Mouse (Mus musculus): ENCODE results near the gene Pnliprp2. TPM values are rescaled to one million over a fixed set of nuclear protein-coding genes. Genes with fewer than 3 reads are reported as not detected.

The Pnliprp2 gene
- polyA plus RNA-seq, 1 experiment from 2014 or later, result 0.48 TPM

GRCm38 (mm10) chr19:58751504-58751903 is 8.0 kb upstream of the Pnliprp2 start:
- 82% methylated on average over 2 of the region's 2 CpGs for WGBS
- H3K4me3 ChIP-seq, result no peak overlapping the region

GRCm38 (mm10) chr19:58758871-58759270 is 648 bp upstream of the Pnliprp2 start:
- Histone ChIP-seq H3K27ac (replicated peaks) (no peak overlapping the region), H3K4me2 (replicated peaks) (no peak overlapping the region), H3K9me3 (no peaks in the 10 kb centered on the region), H3K9ac (replicated peaks) (no peak overlapping the region), H3K36me3 (no peaks in the 10 kb centered on the region), H3K4me1 (peaks cover 5% of the 10 kb centered on the region), H3K4me3 (no peak overlapping the region), H3K27me3 (no peaks in the 10 kb centered on the region)
- WGBS, result 87% methylated on average over 4 of the region's 4 CpGs
- ATAC-seq (replicated peaks), result no peak

More at GRCm38 (mm10) chr19:58751504-58751903, 8.0 kb upstream of the Pnliprp2 start:
- no peak for ATAC-seq (replicated peaks)
- H3K4me1 ChIP-seq, result no peaks in the 10 kb centered on the region
- no peak overlapping the region for H3K4me2 ChIP-seq (replicated peaks)
- no peak overlapping the region for H3K9ac ChIP-seq (replicated peaks)
- no peaks in the 10 kb centered on the region for H3K36me3 ChIP-seq
- no peaks in the 10 kb centered on the region for H3K9me3 ChIP-seq
- H3K27me3 ChIP-seq, result no peaks in the 10 kb centered on the region
- no peak overlapping the region for H3K27ac ChIP-seq (replicated peaks)

- Histone ChIP-seq H3K9me3 (no peaks in the 10 kb centered on the region), H3K4me3 (no peak overlapping the region), H3K4me2 (replicated peaks) (no peak overlapping the region), H3K36me3 (no peaks in the 10 kb centered on the region), H3K27me3 (no peaks in the 10 kb centered on the region), H3K9ac (replicated peaks) (no peak overlapping the region), H3K27ac (replicated peaks) (peak overlapping the region; percentile 62), H3K4me1 (peaks cover 12% of the 10 kb centered on the region)
- peak; percentile 72 for ATAC-seq (replicated peaks)
- WGBS, result 35% methylated on average over 6 of the region's 6 CpGs
Observed at GRCm38 (mm10) chr19:58762316-58762715, 2.8 kb downstream of the Pnliprp2 start.

GRCm38 (mm10) chr19:58762848-58763541 is 3.5 kb downstream of the Pnliprp2 start:
- ATAC-seq (replicated peaks), result peak; percentile 89
- Histone ChIP-seq H3K36me3 (no peaks in the 10 kb centered on the region), H3K4me1 (peaks cover 16% of the 10 kb centered on the region), H3K4me3 (no peak overlapping the region), H3K4me2 (replicated peaks) (0 out of 2 replicates have a peak overlapping the region, but pooled peaks have one; percentile 3), H3K9ac (replicated peaks) (no peak overlapping the region), H3K27me3 (no peaks in the 10 kb centered on the region), H3K27ac (replicated peaks) (peak overlapping the region; percentile 84), H3K9me3 (no peaks in the 10 kb centered on the region)
- WGBS, result 14% methylated on average over 12 of the region's 12 CpGs

- Histone ChIP-seq H3K27ac (replicated peaks) (no peak overlapping the region), H3K9me3 (no peaks in the 10 kb centered on the region), H3K4me2 (replicated peaks) (no peak overlapping the region), H3K4me1 (peaks cover 16% of the 10 kb centered on the region), H3K9ac (replicated peaks) (no peak overlapping the region), H3K27me3 (no peaks in the 10 kb centered on the region), H3K4me3 (no peak overlapping the region), H3K36me3 (no peaks in the 10 kb centered on the region)
- no peak for ATAC-seq (replicated peaks)
- 2% methylated on average over 6 of the region's 6 CpGs for WGBS
Observed at GRCm38 (mm10) chr19:58767329-58767728, 7.8 kb downstream of the Pnliprp2 start.

- WGBS, result 79% methylated on average over 5 of the region's 5 CpGs
- no peaks in the 10 kb centered on the region for H3K27me3 ChIP-seq
Observed at GRCm38 (mm10) chr19:58776461-58776860, 16.9 kb downstream of the Pnliprp2 start.

GRCm38 (mm10) chr19:58781566-58781965 is 22.0 kb downstream of the Pnliprp2 start:
- Histone ChIP-seq H3K4me2 (replicated peaks) (no peak overlapping the region), H3K27ac (replicated peaks) (no peak overlapping the region), H3K4me1 (peaks cover 12% of the 10 kb centered on the region), H3K27me3 (no peaks in the 10 kb centered on the region), H3K9me3 (no peaks in the 10 kb centered on the region), H3K4me3 (no peak overlapping the region), H3K36me3 (no peaks in the 10 kb centered on the region), H3K9ac (replicated peaks) (no peak overlapping the region)
- ATAC-seq (replicated peaks), result no peak
- WGBS, result 22% methylated on average over 4 of the region's 4 CpGs

More at GRCm38 (mm10) chr19:58776461-58776860, 16.9 kb downstream of the Pnliprp2 start:
- Histone ChIP-seq H3K27ac (replicated peaks) (no peak overlapping the region), H3K4me1 (peaks cover 3% of the 10 kb centered on the region; the same call in 1 of the 2 replicates), H3K9me3 (no peaks in the 10 kb centered on the region), H3K36me3 (no peaks in the 10 kb centered on the region), H3K4me2 (replicated peaks) (no peak overlapping the region), H3K4me3 (no peak overlapping the region), H3K9ac (replicated peaks) (no peak overlapping the region)
- no peak for ATAC-seq (replicated peaks)

GRCm38 (mm10) chr19:58783938-58784337 is 24.4 kb downstream of the Pnliprp2 start:
- Histone ChIP-seq H3K27me3 (no peaks in the 10 kb centered on the region), H3K36me3 (no peaks in the 10 kb centered on the region), H3K9me3 (no peaks in the 10 kb centered on the region), H3K4me2 (replicated peaks) (no peak overlapping the region), H3K9ac (replicated peaks) (no peak overlapping the region), H3K27ac (replicated peaks) (no peak overlapping the region), H3K4me1 (peaks cover 17% of the 10 kb centered on the region), H3K4me3 (no peak overlapping the region)
- ATAC-seq (replicated peaks), result no peak
- 32% methylated on average over 7 of the region's 7 CpGs for WGBS

- ATAC-seq (replicated peaks), result peak; percentile 53
- WGBS, result 44% methylated on average over 11 of the region's 11 CpGs
- Histone ChIP-seq H3K27ac (replicated peaks) (peak overlapping the region; percentile 35), H3K9me3 (no peaks in the 10 kb centered on the region), H3K27me3 (no peaks in the 10 kb centered on the region), H3K4me3 (no peak overlapping the region), H3K4me1 (peaks cover 11% of the 10 kb centered on the region), H3K4me2 (replicated peaks) (no peak overlapping the region), H3K36me3 (no peaks in the 10 kb centered on the region), H3K9ac (replicated peaks) (no peak overlapping the region)
Observed at GRCm38 (mm10) chr19:58789194-58789593, 29.7 kb downstream of the Pnliprp2 start.

GRCm38 (mm10) chr19:58794284-58794683 is 34.8 kb downstream of the Pnliprp2 start, which contains the start of gene 1700019N19Rik:
Gene 1700019N19Rik, minus strand, starts transcription at chr19:58794461.
- Histone ChIP-seq H3K9me3 (no peaks in the 10 kb centered on the region), H3K4me3 (no peak within 1 kb of the TSS), H3K9ac (replicated peaks) (no peak within 1 kb of the TSS), H3K27ac (replicated peaks) (no peak within 1 kb of the TSS), H3K4me1 (peaks cover 8% of the 10 kb centered on the region), H3K36me3 (peaks cover 6% of the 10 kb centered on the region; the same call in 1 of the 2 replicates), H3K27me3 (no peaks in the 10 kb centered on the region), H3K4me2 (replicated peaks) (no peak within 1 kb of the TSS)
- ATAC-seq (replicated peaks), result no peak
- WGBS, result 58% methylated on average over 10 of the region's 10 CpGs

- Histone ChIP-seq H3K4me1 (0 out of 2 replicates have a peak, but pooled peaks cover 5% of the 10 kb centered on the region), H3K9me3 (no peaks in the 10 kb centered on the region), H3K27ac (replicated peaks) (no peak overlapping the region), H3K36me3 (peaks cover 11% of the 10 kb centered on the region; the same call in 1 of the 2 replicates), H3K27me3 (no peaks in the 10 kb centered on the region), H3K4me3 (no peak overlapping the region), H3K9ac (replicated peaks) (no peak overlapping the region), H3K4me2 (replicated peaks) (no peak overlapping the region)
- 57% methylated on average over 12 of the region's 12 CpGs for WGBS
- ATAC-seq (replicated peaks), result 0 out of 2 replicates have a peak, but pooled peaks have one; percentile 26
Observed at GRCm38 (mm10) chr19:58795114-58795669, 35.7 kb downstream of the Pnliprp2 start.

GRCm38 (mm10) chr19:58805191-58805779 is 45.8 kb downstream of the Pnliprp2 start:
- WGBS, result 90% methylated on average over 9 of the region's 9 CpGs
- ATAC-seq (replicated peaks), result no peak
- no peaks in the 10 kb centered on the region for H3K9me3 ChIP-seq
- peaks cover 14% of the 10 kb centered on the region; the same call in 1 of the 2 replicates for H3K36me3 ChIP-seq
- H3K4me2 ChIP-seq (replicated peaks), result no peak overlapping the region
- H3K27ac ChIP-seq (replicated peaks), result no peak overlapping the region
- H3K27me3 ChIP-seq, result no peaks in the 10 kb centered on the region
- H3K4me1 ChIP-seq, result no peaks in the 10 kb centered on the region
- H3K4me3 ChIP-seq, result no peak overlapping the region
- no peak overlapping the region for H3K9ac ChIP-seq (replicated peaks)

All from forebrain, embryonic 15.5 days (tissue).